Mouse (Mus musculus) bone marrow, adult 2 months (tissue): ENCODE results near the gene Mybpc3.

ENCODE experiments used
- CTCF ChIP-seq: fragments of 200-500 bp; IDR thresholded peaks from 2 replicates; pipeline ENCODE4 v1.5.1; 2011; ENCODE audit warnings: low read length, control low read depth; ENCODE audit not compliant: control insufficient read depth, insufficient read depth
- POLR2A ChIP-seq: fragments of 200-500 bp; IDR thresholded peaks from 2 replicates; pipeline ENCODE4 v1.6.1; 2011; ENCODE audit warnings: low read depth, mild to moderate bottlenecking, control low read depth, low read length, borderline replicate concordance; ENCODE audit not compliant: control insufficient read depth

DNA sequence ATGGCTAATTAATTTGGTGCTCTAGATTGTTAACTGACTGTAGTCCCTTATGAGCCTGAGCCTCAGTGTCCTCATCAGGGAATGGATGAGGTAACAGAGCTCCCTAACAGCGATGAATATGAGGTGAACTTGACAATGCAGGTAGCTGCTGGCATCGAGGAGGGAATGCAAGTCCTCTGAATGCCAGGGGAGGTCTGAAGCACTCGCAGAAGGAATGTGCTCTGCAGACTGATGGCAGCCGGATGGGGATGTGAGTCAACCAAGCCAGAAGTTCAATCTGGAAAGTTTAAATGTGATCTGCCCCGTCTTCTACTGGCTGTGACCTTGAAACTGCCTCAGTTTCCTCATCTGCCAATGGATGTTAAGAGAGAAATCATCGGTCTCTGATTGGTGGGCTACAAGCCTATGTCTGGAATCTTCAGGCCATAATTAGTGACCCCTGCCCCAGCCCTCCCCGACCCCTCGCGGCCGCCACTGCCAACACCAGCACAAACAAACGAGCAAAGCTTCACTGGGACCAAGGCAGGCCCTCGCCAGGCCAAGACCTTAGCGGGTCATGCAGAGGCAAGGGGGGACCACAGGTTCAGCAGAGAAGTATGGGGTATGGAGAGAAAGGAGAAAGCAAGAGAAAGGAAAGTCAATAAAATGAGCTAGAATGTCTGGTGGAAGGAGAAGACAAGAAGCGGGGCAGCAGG lies 48.5 kb upstream of the Mybpc3 start:
- TF ChIP-seq CTCF (no peak), POLR2A (no peak)
